Mouse (Mus musculus) heart, postnatal 0 days (tissue): ENCODE measurements around the gene Kdm5a.

ENCODE experiments used
- CTCF ChIP-seq: IDR thresholded peaks from 2 replicates; pipeline ENCODE4 v1.5.1; 2016; ENCODE audit warnings: antibody characterized with exemption, control low read depth, low read depth
- EP300 ChIP-seq: IDR thresholded peaks from 2 replicates; pipeline ENCODE4 v1.6.1; 2016; ENCODE audit warnings: antibody characterized with exemption, low read depth

DNA sequence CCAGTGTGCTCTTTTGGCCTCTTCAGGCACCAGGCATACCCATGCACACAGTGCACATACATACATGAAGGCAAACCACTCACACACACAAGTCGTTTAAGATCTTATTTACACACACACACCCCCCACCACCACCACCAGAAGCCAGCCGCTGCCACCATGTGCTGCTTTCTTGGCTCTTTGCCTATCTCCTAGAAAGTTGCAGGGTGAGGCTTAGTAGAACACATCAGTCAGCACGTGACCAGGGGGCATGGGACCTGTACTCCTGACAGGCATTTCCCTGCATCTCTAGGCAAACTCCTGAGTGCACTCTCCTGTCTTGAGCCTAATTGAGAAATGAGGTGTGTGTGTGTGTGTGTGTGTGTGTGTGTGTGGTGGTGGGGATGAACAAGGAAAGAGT, 121.1 kb downstream of the Kdm5a start:
- TF ChIP-seq CTCF (no peak), EP300 (no peak)
